12 mouse cellular contexts compared by ENCODE assay signal in genomic region chr7:105638776-105639175, GRCm38 (mm10). TPM values are rescaled to one million over a fixed set of nuclear protein-coding genes. Genes with fewer than 3 reads are reported as not detected.
DNase-seq lines count a peak whose midpoint lies in the region; ATAC-seq lines count a peak whose summit lies in the region.
"Had no signal": no experiment of that assay in that cellular context is flagged by ENCODE, and none has a peak within 500 bp of the region (broad histone marks: within the 10 kb centered on the region; RNA-seq: fewer than 3 reads in every experiment).

No protein-coding gene starts in this region.

- no peak overlapping the region for H3K9ac ChIP-seq in heart, embryonic 11.5 days (ENCODE audit: low read depth, low read length)
- H3K9ac ChIP-seq in heart, embryonic 12.5 days = no peak overlapping the region
- 0 out of 2 replicates have a peak overlapping the region, but pooled peaks have one; percentile 5 for H3K9ac ChIP-seq in kidney, embryonic 15.5 days
- H3K9ac ChIP-seq in embryonic facial prominence, embryonic 13.5 days = no peak overlapping the region
- no peak overlapping the region for H3K9ac ChIP-seq in intestine, embryonic 16.5 days (ENCODE audit: low read depth, low read length)

- no peak overlapping the region for H3K4me3 ChIP-seq in heart, embryonic 11.5 days (ENCODE audit: low read depth, low read length)
- H3K4me3 ChIP-seq in heart, embryonic 12.5 days = no peak overlapping the region
- no peak overlapping the region; the same call in 1 of the 2 replicates for H3K4me3 ChIP-seq in kidney, embryonic 15.5 days (replicated peaks)
- H3K4me3 ChIP-seq in embryonic facial prominence, embryonic 13.5 days = no peak overlapping the region
- H3K4me3 ChIP-seq in intestine, embryonic 16.5 days (ENCODE audit: low read length) = no peak overlapping the region

- peak overlapping the region; percentile 77; the same call in 1 of the 2 replicates for H3K4me2 ChIP-seq in heart, embryonic 11.5 days
- no peak overlapping the region for H3K4me2 ChIP-seq in heart, embryonic 12.5 days
- no peak overlapping the region; the same call in 1 of the 2 replicates for H3K4me2 ChIP-seq in kidney, embryonic 15.5 days
- peak overlapping the region; percentile 96; the same call in 1 of the 2 replicates for H3K4me2 ChIP-seq in embryonic facial prominence, embryonic 13.5 days
- H3K4me2 ChIP-seq in intestine, embryonic 16.5 days (ENCODE audit: low read depth, low read length) = 0 out of 2 replicates have a peak overlapping the region, but pooled peaks have one; percentile 7

- peaks cover 10% of the 10 kb centered on the region for H3K36me3 ChIP-seq in heart, embryonic 11.5 days (ENCODE audit: control insufficient read depth, insufficient read depth, low read length)
- peaks cover 43% of the 10 kb centered on the region for H3K36me3 ChIP-seq in heart, embryonic 12.5 days
- H3K36me3 ChIP-seq in kidney, embryonic 15.5 days = peaks cover 44% of the 10 kb centered on the region
- H3K36me3 ChIP-seq in embryonic facial prominence, embryonic 13.5 days = peaks cover 42% of the 10 kb centered on the region
- H3K36me3 ChIP-seq in intestine, embryonic 16.5 days (ENCODE audit: control insufficient read depth, insufficient read depth, low read length) = peaks cover 10% of the 10 kb centered on the region; the same call in 1 of the 2 replicates

- H3K27ac ChIP-seq in heart, embryonic 11.5 days (ENCODE audit: low read depth, low read length) = no peak overlapping the region
- no peak overlapping the region for H3K27ac ChIP-seq in heart, embryonic 12.5 days (ENCODE audit: poor library complexity, severe bottlenecking)
- H3K27ac ChIP-seq in kidney, embryonic 15.5 days = no peak overlapping the region
- no peak overlapping the region for H3K27ac ChIP-seq in embryonic facial prominence, embryonic 13.5 days
- H3K27ac ChIP-seq in intestine, embryonic 16.5 days (ENCODE audit: low read length) = no peak overlapping the region
- H3K27ac ChIP-seq: kidney, postnatal 0 days had no signal

- no peak for DNase-seq in kidney, postnatal 36 days
- DNase-seq in thymus, postnatal 25 days = no peak
- DNase-seq: adrenal gland, postnatal 25 days; thymus, adult 2 months had no signal

- H3K27me3 ChIP-seq in heart, embryonic 11.5 days (ENCODE audit: control insufficient read depth, insufficient read depth, low read length) = no peaks in the 10 kb centered on the region
- H3K27me3 ChIP-seq in heart, embryonic 12.5 days (replicated peaks) = no peaks in the 10 kb centered on the region
- H3K27me3 ChIP-seq in kidney, embryonic 15.5 days = no peaks in the 10 kb centered on the region
- H3K27me3 ChIP-seq in embryonic facial prominence, embryonic 13.5 days = no peaks in the 10 kb centered on the region
- H3K27me3 ChIP-seq in intestine, embryonic 16.5 days (replicated peaks; ENCODE audit: control insufficient read depth, insufficient read depth, low read length) = no peaks in the 10 kb centered on the region

- 85% methylated on average over 6 of the region's 6 CpGs for WGBS in heart, embryonic 11.5 days (ENCODE audit: insufficient replicate concordance)
- WGBS in heart, embryonic 12.5 days = 92% methylated on average over 6 of the region's 6 CpGs
- 89% methylated on average over 6 of the region's 6 CpGs for WGBS in kidney, embryonic 15.5 days
- WGBS in embryonic facial prominence, embryonic 13.5 days = 92% methylated on average over 6 of the region's 6 CpGs
- 93% methylated on average over 6 of the region's 6 CpGs for WGBS in intestine, embryonic 16.5 days

- ATAC-seq in heart, embryonic 11.5 days (replicated peaks; ENCODE audit: insufficient number of reproducible peaks, low FRiP score, low TSS enrichment) = no peak
- no peak for ATAC-seq in heart, embryonic 12.5 days (ENCODE audit: insufficient number of reproducible peaks, low FRiP score)
- no peak for ATAC-seq in kidney, embryonic 15.5 days (replicated peaks; ENCODE audit: low FRiP score)
- no peak for ATAC-seq in embryonic facial prominence, embryonic 13.5 days (ENCODE audit: insufficient number of reproducible peaks, insufficient read depth, low FRiP score, low TSS enrichment, low read depth)
- ATAC-seq in intestine, embryonic 16.5 days = no peak
- no peak for ATAC-seq in megakaryocyte, adult 5-6 weeks (ENCODE audit: poor library complexity, severe bottlenecking)

- H3K4me1 ChIP-seq in heart, embryonic 11.5 days (ENCODE audit: control insufficient read depth, insufficient read depth, low read length) = peaks cover 10% of the 10 kb centered on the region
- H3K4me1 ChIP-seq in heart, embryonic 12.5 days (replicated peaks) = peaks cover 33% of the 10 kb centered on the region
- H3K4me1 ChIP-seq in kidney, embryonic 15.5 days = peaks cover 35% of the 10 kb centered on the region
- peaks cover 36% of the 10 kb centered on the region for H3K4me1 ChIP-seq in embryonic facial prominence, embryonic 13.5 days
- peaks cover 22% of the 10 kb centered on the region for H3K4me1 ChIP-seq in intestine, embryonic 16.5 days (ENCODE audit: control insufficient read depth, insufficient read depth, low read length)

- no peaks in the 10 kb centered on the region for H3K9me3 ChIP-seq in heart, embryonic 11.5 days (replicated peaks; ENCODE audit: control insufficient read depth, low read length)
- H3K9me3 ChIP-seq in heart, embryonic 12.5 days (replicated peaks) = no peaks in the 10 kb centered on the region
- no peaks in the 10 kb centered on the region for H3K9me3 ChIP-seq in kidney, embryonic 15.5 days (replicated peaks)
- H3K9me3 ChIP-seq in embryonic facial prominence, embryonic 13.5 days = no peaks in the 10 kb centered on the region
- H3K9me3 ChIP-seq in intestine, embryonic 16.5 days (ENCODE audit: control insufficient read depth, low read length) = no peaks in the 10 kb centered on the region
- H3K9me3 ChIP-seq: G1E had no signal

RNA-seq across cellular contexts. Expression of gene Timm10b, which starts 1.1 kb away (rescaled TPM):
- 151 and 160 TPM in 2 replicates for polyA plus RNA-seq in heart, embryonic 11.5 days (2014; fragmentation: Nextera tagmentation; extraction: Ambion mirVana)
- 142 and 155 TPM in 2 replicates for polyA plus RNA-seq in heart, embryonic 12.5 days (2016; fragmentation: Nextera tagmentation; extraction: Ambion mirVana)
- polyA plus RNA-seq in kidney, embryonic 15.5 days (2015; fragmentation: Nextera tagmentation; extraction: Ambion mirVana) = 184 and 195 TPM in 2 replicates
- polyA plus RNA-seq in embryonic facial prominence, embryonic 13.5 days (2015; fragmentation: Nextera tagmentation; extraction: Ambion mirVana) = 161 and 178 TPM in 2 replicates
- polyA plus RNA-seq in intestine, embryonic 16.5 days (2015; fragmentation: Nextera tagmentation; extraction: Ambion mirVana) = 188 and 200 TPM in 2 replicates
- 77.3 and 105 TPM in 2 replicates for total RNA-seq in megakaryocyte, adult 5-6 weeks (2015)
- 85.4 and 91.6 TPM in 2 replicates for total RNA-seq in megakaryocyte, adult 5-6 weeks (2017)

RNA-seq across cellular contexts. Expression of gene Arfip2, which starts 1.4 kb away (rescaled TPM):
- polyA plus RNA-seq in heart, embryonic 11.5 days (2014; fragmentation: Nextera tagmentation; extraction: Ambion mirVana) = 48.5 and 57.3 TPM in 2 replicates
- polyA plus RNA-seq in heart, embryonic 12.5 days (2016; fragmentation: Nextera tagmentation; extraction: Ambion mirVana) = 45.5 and 45.6 TPM in 2 replicates
- polyA plus RNA-seq in kidney, embryonic 15.5 days (2015; fragmentation: Nextera tagmentation; extraction: Ambion mirVana) = 81.6 and 88.2 TPM in 2 replicates
- polyA plus RNA-seq in embryonic facial prominence, embryonic 13.5 days (2015; fragmentation: Nextera tagmentation; extraction: Ambion mirVana) = 81.4 and 85.5 TPM in 2 replicates
- polyA plus RNA-seq in intestine, embryonic 16.5 days (2015; fragmentation: Nextera tagmentation; extraction: Ambion mirVana) = 69.9 and 74.7 TPM in 2 replicates
- 6.9 and 12.0 TPM in 2 replicates for total RNA-seq in megakaryocyte, adult 5-6 weeks (2015)
- total RNA-seq in megakaryocyte, adult 5-6 weeks (2017) = 24.6 and 24.8 TPM in 2 replicates

RNA-seq across cellular contexts. Expression of gene Gm45799, which starts 1.6 kb away (rescaled TPM):
- polyA plus RNA-seq in heart, embryonic 11.5 days (2014; fragmentation: Nextera tagmentation; extraction: Ambion mirVana) = 30.2 and 39.0 TPM in 2 replicates
- 14.1 and 14.8 TPM in 2 replicates for polyA plus RNA-seq in heart, embryonic 12.5 days (2016; fragmentation: Nextera tagmentation; extraction: Ambion mirVana)
- polyA plus RNA-seq in kidney, embryonic 15.5 days (2015; fragmentation: Nextera tagmentation; extraction: Ambion mirVana) = 15.1 and 25.1 TPM in 2 replicates
- 32.4 and 35.2 TPM in 2 replicates for polyA plus RNA-seq in embryonic facial prominence, embryonic 13.5 days (2015; fragmentation: Nextera tagmentation; extraction: Ambion mirVana)
- 27.7 and 34.6 TPM in 2 replicates for polyA plus RNA-seq in intestine, embryonic 16.5 days (2015; fragmentation: Nextera tagmentation; extraction: Ambion mirVana)
- total RNA-seq in megakaryocyte, adult 5-6 weeks (2015) = 6.7 and 18.0 TPM in 2 replicates
- 6.0 and 6.6 TPM in 2 replicates for total RNA-seq in megakaryocyte, adult 5-6 weeks (2017)

RNA-seq across cellular contexts. Expression of gene Trim3, which starts 5.4 kb away (rescaled TPM):
- polyA plus RNA-seq in heart, embryonic 11.5 days (2014; fragmentation: Nextera tagmentation; extraction: Ambion mirVana) = 20.2 and 23.7 TPM in 2 replicates
- polyA plus RNA-seq in heart, embryonic 12.5 days (2016; fragmentation: Nextera tagmentation; extraction: Ambion mirVana) = 27.9 and 30.7 TPM in 2 replicates
- polyA plus RNA-seq in kidney, embryonic 15.5 days (2015; fragmentation: Nextera tagmentation; extraction: Ambion mirVana) = 28.4 and 37.2 TPM in 2 replicates
- polyA plus RNA-seq in embryonic facial prominence, embryonic 13.5 days (2015; fragmentation: Nextera tagmentation; extraction: Ambion mirVana) = 41.3 and 49.1 TPM in 2 replicates
- 18.0 and 19.1 TPM in 2 replicates for polyA plus RNA-seq in intestine, embryonic 16.5 days (2015; fragmentation: Nextera tagmentation; extraction: Ambion mirVana)
- total RNA-seq in megakaryocyte, adult 5-6 weeks (2015) = 14.8 and 19.7 TPM in 2 replicates
- 10.9 and 15.3 TPM in 2 replicates for total RNA-seq in megakaryocyte, adult 5-6 weeks (2017)

RNA-seq across cellular contexts. Expression of gene Dnhd1, which starts 11.9 kb away (rescaled TPM):
- 0.87 and 1.1 TPM in 2 replicates for polyA plus RNA-seq in heart, embryonic 11.5 days (2014; fragmentation: Nextera tagmentation; extraction: Ambion mirVana)
- polyA plus RNA-seq in heart, embryonic 12.5 days (2016; fragmentation: Nextera tagmentation; extraction: Ambion mirVana) = 0.41 and 0.52 TPM in 2 replicates
- polyA plus RNA-seq in kidney, embryonic 15.5 days (2015; fragmentation: Nextera tagmentation; extraction: Ambion mirVana) = 0.76 and 1.9 TPM in 2 replicates
- polyA plus RNA-seq in embryonic facial prominence, embryonic 13.5 days (2015; fragmentation: Nextera tagmentation; extraction: Ambion mirVana) = 1.1 and 1.6 TPM in 2 replicates
- 0.59 and 1.1 TPM in 2 replicates for polyA plus RNA-seq in intestine, embryonic 16.5 days (2015; fragmentation: Nextera tagmentation; extraction: Ambion mirVana)
- total RNA-seq in megakaryocyte, adult 5-6 weeks (2015) = 1.8 and 4.7 TPM in 2 replicates
- total RNA-seq in megakaryocyte, adult 5-6 weeks (2017) = 0.95 and 2.7 TPM in 2 replicates

Comparison
In these comparisons a context has a peak if more than half of its experiments do, and no peak if none do; other contexts are left out.
1. H3K4me2 ChIP-seq: peak in heart, embryonic 11.5 days (single experiment), embryonic facial prominence, embryonic 13.5 days (single experiment) and intestine, embryonic 16.5 days (single experiment); none in heart, embryonic 12.5 days (single experiment) and kidney, embryonic 15.5 days (single experiment).